Mouse (Mus musculus): Measurements from ENCODE around the gene Gse1.
A peak's percentile ranks its signal among the peaks of the same experiment; 100 is the strongest.

Gse1 gene

GRCm38 (mm10) chr8:120585521-120585920 lies 357.3 kb downstream of the Gse1 start:
- peak in 1 of 2 experiments; percentile 2 for DNase-seq

DNA sequence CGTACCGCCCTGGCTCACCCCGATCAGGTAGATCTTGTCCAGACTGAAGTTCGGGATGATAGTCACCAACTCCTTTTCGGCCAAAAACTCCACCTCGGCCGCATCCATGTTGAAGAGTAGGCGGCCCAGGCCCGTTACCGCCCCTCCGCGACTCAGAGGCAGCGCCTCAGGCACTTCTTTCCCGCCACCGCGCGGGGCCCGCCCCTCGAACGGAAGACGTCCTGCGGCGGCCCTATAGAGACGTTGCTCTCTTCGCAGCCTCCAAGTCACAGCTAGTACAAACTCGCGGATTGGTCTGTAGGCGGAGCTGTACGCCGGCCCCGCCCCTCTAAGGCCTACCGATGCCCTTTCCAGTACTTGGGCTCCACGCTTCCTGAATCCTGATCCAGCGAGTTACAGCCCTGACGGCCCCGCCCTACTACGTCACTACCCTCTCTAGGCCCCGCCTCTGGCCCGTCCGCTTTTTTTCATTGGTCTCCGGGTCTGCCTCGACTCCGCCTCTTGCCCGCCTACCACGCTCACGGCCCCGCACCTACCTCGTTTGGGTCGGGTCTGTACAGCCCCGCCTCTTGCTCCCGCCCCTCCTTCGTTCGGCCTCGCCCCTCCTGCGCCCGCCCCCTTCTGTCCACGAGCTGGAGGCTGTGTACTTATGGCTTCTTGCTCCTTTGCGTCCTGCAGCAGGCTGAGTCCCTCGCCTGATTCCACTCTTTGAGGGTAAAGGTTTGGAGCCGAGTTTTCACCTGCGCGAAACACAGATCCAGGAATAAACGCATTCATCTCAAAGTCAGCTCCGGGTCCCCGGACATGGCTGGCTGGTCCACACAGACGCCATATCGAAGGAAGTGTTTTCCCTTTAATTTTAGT lies 360.9 kb downstream of the Gse1 start, which contains the start of gene Gins2:
Gins2 (minus strand) TSS at position 397 of the 864 bp plus-strand sequence.
- peak; percentile 99 to 100 for DNase-seq

- DNase-seq: peak; percentile 52 to 55
These were observed 361.7 kb downstream of the Gse1 start for GRCm38 (mm10) chr8:120589921-120590320.

DNA sequence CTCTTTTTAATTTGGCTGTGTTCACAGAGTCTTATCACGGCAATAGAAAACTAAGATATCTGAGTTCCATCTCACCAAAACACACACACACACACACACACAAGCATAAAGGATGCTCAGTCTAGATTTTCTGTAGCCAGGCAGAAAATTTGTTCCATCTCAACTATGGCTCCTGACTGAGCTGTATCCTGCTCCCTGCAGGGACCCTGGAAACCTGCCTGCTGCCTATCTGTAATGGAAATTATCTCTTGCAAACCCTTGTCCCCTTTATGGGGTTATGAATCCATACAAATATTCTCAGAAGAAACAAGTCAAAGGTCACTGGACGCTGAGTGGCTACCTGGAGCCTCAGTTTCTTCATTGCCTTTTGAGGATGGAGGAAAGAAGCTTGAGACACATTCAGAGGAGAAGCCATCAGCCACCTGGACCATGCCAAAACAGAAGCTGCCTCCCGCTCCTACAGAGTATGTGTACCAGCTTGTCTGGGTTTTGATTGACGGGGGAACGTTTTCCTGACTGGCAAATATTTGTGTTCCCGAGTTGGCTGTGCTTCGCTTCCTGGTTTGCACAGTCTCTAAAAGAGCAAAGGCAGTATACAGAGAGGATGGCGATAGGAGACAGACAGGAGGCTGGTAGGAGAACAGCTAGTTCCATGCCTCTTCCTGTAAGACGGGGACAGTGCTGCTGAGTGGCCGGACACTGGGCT lies 363.5 kb downstream of the Gse1 start:
- no peak for DNase-seq

GRCm38 (mm10) chr8:120594571-120594970 lies 366.3 kb downstream of the Gse1 start:
- DNase-seq: no peak

DNA sequence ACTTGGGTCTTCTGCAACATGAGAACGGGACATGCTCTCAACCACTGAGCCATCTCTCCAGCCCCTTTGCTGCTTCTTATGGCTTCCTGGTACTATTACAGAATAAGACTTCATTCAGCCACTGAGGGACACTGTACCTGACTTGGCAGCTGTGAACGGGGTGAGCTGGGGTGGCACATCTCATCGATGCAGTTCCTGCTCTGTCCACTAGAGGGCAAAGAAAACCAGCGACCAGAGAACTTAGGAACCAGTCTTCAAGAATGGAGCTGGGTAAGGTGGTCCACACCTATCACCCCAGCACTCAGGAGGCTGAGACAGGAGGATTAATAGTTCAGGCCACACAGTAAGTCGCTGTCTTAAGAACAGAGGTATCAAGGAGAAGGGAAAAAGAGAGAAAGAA lies 367.7 kb downstream of the Gse1 start:
- peak; percentile 74 to 76 for DNase-seq

GRCm38 (mm10) chr8:120598579-120598978 lies 370.3 kb downstream of the Gse1 start:
- DNase-seq: peak; percentile 52 to 66

DNA sequence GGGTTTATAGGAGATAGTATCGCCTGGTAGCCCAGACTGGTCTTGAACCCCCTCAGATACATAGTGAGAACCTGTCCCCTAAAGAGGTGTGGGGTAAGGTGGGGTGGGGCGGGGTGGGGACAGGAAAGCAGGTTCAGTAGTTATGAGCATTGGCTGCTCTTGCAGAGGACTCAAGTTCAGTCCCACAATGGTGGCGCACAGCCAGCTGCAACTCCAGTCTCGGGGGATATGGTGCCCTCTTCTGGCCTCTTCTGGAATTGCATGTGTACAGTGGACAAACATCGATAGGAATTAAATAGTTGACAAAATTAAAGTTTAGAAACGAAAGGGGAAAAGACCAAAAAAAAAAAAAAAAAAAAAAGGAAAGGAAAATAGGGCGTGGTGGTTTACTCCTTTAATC lies 371.2 kb downstream of the Gse1 start:
- peak; percentile 88 to 91 for DNase-seq

DNA sequence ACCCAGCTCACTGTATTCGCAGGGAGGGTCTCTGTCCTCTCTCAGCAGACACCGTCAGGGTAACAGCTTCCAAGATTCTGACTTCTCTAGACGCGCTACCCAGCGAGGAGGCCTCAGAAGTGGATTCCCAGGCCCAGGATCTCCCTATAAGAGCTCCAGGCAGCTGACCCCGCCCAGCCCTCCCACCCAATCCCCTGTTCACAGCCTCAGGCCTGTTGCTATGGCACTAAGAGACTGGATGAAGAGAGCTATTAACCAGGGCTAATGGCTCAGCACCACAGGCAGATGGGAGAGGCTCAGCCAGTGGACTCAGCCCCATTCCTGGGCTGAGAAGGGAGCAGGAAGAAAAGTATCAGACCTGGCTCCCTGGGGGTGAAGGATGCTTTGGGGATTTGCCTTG lies 374.4 kb downstream of the Gse1 start:
- DNase-seq: peak in 1 of 2 experiments; percentile 30

- DNase-seq: no peak
These were observed 379.2 kb downstream of the Gse1 start for GRCm38 (mm10) chr8:120607460-120607859.

GRCm38 (mm10) chr8:120607885-120608284 lies 379.6 kb downstream of the Gse1 start:
- peak; percentile 90 to 91 for DNase-seq

- DNase-seq: no peak
These were observed 382.6 kb downstream of the Gse1 start for GRCm38 (mm10) chr8:120610824-120611223.

DNA sequence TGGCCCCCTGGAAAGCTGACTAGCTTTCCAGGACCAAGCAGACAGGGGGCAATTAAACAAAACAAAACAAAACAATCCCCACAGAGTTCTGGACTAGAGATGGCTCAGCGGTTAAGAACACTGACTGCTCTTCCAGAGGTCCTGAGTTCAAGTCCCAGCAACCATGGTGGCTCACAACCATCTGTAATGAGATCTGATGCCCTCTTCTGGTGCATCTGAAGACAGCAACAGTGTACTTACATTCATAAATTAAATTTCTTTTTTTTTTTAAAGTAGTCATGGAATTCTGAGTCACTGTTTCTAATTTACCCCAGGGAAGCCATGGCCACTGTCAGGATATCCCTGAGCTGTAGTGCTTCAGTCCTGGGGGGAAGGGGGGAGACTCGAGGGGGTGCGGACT lies 386.2 kb downstream of the Gse1 start:
- DNase-seq: no peak

DNA sequence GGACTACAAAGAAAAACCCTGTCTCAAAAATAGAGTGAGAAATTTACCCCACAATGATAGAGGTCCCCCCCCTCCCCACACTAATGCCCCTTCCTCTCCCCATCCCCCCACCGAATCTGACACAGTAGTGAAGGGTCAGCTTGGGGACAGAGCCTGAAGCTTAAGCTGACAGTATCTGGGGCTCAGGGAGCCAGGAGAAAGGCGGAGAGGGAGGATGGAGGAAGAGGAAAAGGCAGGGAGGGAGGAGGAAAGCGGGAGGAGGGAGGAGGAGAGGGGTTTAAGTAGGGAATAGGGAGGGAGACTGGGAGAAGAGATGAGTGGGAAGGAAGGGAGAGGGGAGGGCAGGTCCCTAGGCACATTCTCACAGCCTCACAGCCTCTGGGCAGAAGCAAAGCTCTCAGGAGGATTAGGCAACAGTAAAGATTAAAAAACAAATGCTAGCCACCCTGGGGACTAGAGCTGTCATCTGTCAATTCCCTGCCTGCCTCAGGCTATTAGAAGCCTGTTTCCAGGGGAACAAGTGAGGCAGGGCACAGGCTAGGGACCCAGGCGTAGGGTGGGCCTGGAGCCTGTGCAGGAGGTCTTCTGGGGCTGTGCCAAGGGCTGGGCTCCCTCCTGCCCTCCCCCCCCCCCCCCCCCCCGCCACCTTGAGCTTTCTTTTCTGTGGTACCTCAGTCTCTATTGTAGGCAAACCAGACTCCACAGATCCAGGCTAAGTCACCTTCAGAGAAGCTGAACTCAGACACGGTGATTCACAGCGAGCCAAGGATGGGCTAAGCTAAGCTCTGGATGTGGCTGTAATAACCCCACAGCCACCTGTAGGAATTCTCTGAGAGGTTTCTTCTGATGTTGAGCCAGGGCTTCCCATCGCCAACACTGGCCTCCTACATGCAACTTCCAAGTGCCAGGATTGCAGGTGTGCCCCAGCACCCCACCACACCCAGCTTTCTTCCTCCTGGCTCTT lies 388.7 kb downstream of the Gse1 start:
- no peak for DNase-seq

GRCm38 (mm10) chr8:120618110-120618509 lies 389.9 kb downstream of the Gse1 start:
- DNase-seq: peak; percentile 82 to 83

DNA sequence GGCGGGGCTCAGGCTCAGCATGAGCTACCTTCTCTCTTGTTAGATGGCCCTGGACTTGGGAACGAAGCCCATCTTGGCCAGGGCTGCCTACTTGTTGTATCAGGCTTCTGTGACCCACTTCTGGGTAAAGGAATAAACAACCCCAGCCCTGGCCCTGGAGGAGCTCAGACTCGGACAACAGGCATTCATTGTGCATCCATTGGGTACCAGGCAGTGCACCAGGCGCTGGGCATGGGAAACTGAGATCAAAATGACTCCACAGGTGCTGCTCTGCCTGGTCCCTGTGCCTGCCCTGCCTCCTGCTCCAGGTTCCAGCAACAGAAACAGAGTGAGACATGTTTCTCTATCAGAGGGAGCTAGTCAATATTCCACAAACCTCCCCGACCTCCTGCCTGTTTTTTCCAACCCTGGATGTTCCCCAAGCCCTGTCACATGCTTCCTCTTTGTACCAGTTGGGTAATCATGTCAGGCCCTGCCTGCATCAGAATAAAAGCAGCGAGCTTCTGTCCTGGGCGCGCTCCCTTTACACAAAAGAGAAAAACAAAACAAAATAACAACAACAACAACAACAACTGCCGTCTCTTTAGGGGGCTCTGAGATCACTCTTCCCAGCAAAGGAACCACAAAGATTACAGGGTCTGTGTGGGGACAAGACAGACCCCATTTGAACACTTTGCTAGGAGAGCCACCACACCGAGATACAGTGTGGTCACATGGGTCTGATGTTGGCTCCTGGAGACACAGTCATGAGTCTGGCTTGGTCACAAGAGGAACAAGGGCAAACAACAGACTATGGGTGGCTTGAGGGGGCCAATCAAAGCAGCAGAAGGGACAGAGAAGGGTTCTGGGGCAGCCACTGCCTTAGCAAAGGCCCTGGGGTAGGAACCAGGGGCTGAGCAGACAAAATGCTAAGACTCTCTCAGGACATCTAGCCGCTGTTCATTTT lies 391.3 kb downstream of the Gse1 start:
- DNase-seq: no peak

DNA sequence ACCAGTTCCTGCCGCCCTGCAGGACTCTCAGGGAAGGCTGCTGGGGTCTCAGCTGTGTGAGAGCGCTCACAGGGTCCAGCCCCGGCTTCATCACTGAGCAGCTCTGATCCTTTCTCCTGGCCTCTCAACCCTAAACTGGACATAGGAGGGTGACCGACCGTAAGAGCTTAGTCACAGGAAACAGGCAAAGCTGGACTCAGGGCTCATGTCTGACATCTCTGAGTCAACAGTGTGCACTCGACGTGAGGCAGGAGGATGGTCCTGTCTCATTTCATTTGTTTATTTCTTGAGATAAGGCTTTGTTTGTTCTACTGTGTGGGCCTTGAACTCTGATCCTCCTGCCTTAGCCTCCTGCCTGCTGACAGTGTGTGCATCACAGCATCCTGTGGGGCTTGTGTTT lies 392.2 kb downstream of the Gse1 start:
- no peak for DNase-seq

GRCm38 (mm10) chr8:120622161-120622560 lies 393.9 kb downstream of the Gse1 start:
- no peak for DNase-seq

GRCm38 (mm10) chr8:120623608-120624007 lies 395.4 kb downstream of the Gse1 start:
- DNase-seq: no peak

GRCm38 (mm10) chr8:120626461-120626860 lies 398.2 kb downstream of the Gse1 start:
- no peak for DNase-seq

DNA sequence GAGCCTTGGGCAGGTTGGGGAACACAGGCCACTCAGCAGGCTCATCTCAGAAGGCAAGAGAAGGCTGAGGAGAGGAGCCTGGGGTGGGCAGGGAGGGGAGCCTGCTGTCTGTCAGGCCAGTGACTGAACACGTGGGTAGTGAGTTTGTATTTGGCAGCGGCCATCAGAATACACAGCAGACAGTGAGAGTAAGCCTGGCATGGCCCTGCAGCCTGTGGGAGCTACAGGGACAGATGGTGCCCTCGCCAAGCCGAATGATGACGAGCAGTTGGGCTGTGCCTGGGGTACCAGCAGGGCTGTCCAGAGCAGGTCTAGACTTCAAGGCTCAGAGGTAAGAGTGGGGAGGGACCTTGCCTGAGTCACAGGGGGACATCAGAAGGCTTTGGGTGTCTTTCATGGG lies 399.0 kb downstream of the Gse1 start:
- DNase-seq: no peak

DNA sequence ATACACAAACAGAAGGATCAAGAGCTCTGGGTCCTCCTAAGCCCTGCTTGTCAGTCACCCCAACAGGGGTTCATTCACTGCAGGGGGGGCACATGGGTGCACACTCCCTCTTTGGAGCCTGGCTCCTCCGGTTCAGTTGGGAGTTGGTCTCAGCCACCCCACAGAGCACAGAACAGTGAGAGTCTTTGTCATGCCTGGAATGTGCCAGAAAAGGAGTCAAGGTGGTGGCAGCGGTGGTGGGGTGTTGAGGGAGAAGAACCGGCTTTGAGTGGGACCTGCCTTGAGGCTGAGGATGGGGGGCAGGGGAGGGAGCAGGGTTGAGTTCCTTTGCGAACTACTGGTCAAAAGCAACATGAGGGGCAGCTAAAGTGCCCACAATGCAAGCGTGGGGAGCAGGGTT lies 401.8 kb downstream of the Gse1 start:
- no peak for DNase-seq

All from kidney, postnatal 4 days (tissue).